Mouse (Mus musculus): ENCODE results near the gene Wdr46. TPM values are rescaled to one million over a fixed set of nuclear protein-coding genes. Genes with fewer than 3 reads are reported as not detected.

Gene Wdr46
- polyA plus RNA-seq, 1 experiment, result 20.5 TPM

DNA sequence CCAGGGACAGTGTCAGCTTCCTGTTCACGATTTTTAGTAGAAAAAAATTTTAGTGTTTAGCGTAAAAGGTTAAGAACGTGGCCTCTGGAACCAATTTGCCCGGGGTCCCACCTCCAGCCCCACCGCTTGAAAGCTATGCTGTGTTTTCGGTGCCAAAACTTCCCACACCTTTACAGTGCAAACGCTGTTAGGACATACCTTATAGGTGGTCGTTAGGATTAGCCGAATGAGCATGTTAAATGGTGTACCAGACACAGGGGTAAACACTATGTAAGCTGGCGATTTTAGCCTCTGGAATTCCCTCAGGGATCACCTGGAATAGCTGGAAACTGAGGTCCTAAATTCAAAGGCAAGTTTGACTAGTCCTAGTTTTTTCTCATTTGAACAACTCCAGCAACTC, 15.9 kb downstream of the Wdr46 start:
- peak overlapping the region; percentile 73 for H3K4me3 ChIP-seq (ENCODE audit: insufficient read depth, low read length)
- TF ChIP-seq CTCF (IDR thresholded peaks at IDR 0.05; ENCODE audit: borderline replicate concordance, insufficient read depth, low read length) (no peak), POLR2A (IDR thresholded peaks at IDR 0.05; ENCODE audit: low read depth, low read length) (no peak)
- no peak overlapping the region for H3K27ac ChIP-seq (ENCODE audit: insufficient read depth, low read length)
- H3K4me1 ChIP-seq (ENCODE audit: control insufficient read depth, insufficient read depth, low read length), result peaks cover 8% of the 10 kb centered on the region

DNA sequence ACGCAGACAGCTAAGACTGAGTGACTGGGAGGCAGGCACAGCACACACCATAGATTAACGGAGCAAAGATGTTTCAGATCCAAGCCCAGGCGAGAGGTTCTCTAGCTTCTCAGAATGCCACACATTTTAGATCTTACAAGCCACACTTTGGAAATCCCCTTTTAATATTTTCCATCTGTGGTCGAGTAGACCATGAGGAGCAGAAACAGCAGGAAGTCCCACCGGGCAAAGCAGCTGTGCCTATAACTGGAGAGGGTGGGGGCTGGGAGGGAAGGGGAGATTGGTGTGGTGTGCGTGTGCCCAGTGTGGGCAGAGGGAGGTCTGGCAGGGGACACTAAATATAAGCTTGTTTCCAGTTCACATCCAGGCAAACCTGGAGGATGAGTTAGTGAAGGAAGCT, 17.0 kb downstream of the Wdr46 start:
- H3K27ac ChIP-seq (ENCODE audit: insufficient read depth, low read length), result no peak overlapping the region
- no peak overlapping the region for H3K4me3 ChIP-seq (ENCODE audit: insufficient read depth, low read length)
- peaks cover 8% of the 10 kb centered on the region; the same call in 1 of the 2 replicates for H3K4me1 ChIP-seq (ENCODE audit: control insufficient read depth, insufficient read depth, low read length)
- TF ChIP-seq CTCF (IDR thresholded peaks at IDR 0.05; ENCODE audit: borderline replicate concordance, insufficient read depth, low read length) (no peak), POLR2A (IDR thresholded peaks at IDR 0.05; ENCODE audit: low read depth, low read length) (no peak)

DNA sequence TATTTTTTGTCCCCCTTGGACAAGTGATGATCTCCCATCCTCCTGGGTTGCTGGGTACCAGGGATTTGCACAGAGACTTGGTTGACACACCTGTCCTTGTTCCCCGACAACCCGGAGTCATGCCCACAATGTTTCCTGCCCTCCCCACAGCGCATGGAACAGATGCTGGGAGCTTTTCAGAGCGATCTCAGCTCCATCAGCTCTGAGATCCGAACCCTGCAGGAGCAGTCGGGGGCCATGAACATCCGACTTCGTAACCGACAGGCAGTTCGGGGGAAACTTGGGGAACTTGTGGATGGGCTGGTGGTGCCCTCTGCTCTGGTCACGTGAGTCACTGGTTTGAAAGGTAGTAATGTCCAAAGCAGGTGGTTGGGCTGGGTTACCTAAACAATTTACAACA, 18.0 kb downstream of the Wdr46 start:
- H3K27ac ChIP-seq (ENCODE audit: insufficient read depth, low read length), result no peak overlapping the region
- H3K4me1 ChIP-seq (ENCODE audit: control insufficient read depth, insufficient read depth, low read length), result no peaks in the 10 kb centered on the region
- no peak for TF ChIP-seq POLR2A (IDR thresholded peaks at IDR 0.05; ENCODE audit: low read depth, low read length)
- no peak for TF ChIP-seq CTCF (IDR thresholded peaks at IDR 0.05; ENCODE audit: borderline replicate concordance, insufficient read depth, low read length)
- H3K4me3 ChIP-seq (ENCODE audit: insufficient read depth, low read length), result no peak overlapping the region

DNA sequence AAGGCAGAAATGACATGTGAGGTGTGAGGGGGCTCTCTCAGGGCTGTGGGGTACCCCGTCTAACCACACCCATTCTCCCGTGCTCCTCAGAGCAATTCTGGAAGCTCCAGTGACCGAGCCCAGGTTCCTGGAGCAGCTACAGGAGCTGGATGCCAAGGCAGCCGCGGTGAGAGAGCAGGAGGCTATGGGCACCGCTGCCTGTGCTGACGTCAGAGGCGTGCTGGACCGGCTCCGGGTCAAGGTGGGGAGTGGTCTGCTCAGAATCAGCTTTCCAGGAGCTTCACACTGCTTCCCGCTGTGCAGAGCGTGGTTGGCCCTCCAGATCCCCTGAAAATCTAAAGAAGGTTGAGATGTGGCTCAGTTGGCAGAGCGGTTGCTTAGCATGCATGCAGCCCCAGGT, 18.7 kb downstream of the Wdr46 start:
- no peak overlapping the region for H3K4me3 ChIP-seq (ENCODE audit: insufficient read depth, low read length)
- no peaks in the 10 kb centered on the region for H3K4me1 ChIP-seq (ENCODE audit: control insufficient read depth, insufficient read depth, low read length)
- TF ChIP-seq CTCF (IDR thresholded peaks at IDR 0.05; ENCODE audit: borderline replicate concordance, insufficient read depth, low read length) (no peak), POLR2A (IDR thresholded peaks at IDR 0.05; ENCODE audit: low read depth, low read length) (no peak)
- no peak overlapping the region for H3K27ac ChIP-seq (ENCODE audit: insufficient read depth, low read length)

DNA sequence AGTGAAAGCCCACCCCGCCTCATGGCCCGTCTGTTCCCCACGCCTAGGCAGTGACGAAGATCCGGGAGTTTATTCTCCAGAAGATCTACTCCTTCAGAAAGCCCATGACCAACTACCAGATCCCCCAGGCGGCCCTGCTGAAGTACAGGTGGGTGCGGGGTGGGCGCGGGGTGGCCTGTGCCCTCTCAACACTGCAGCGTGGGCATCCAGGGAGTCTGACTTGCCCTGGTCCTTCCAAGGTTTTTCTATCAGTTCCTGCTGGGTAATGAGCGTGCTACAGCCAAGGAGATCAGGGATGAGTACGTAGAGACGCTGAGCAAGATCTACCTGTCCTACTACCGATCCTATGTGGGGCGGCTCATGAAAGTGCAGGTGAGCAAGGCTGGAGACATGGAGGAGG, 19.5 kb downstream of the Wdr46 start:
- Histone ChIP-seq H3K4me1 (ENCODE audit: control insufficient read depth, insufficient read depth, low read length) (no peaks in the 10 kb centered on the region), H3K27ac (ENCODE audit: insufficient read depth, low read length) (no peak overlapping the region), H3K4me3 (ENCODE audit: insufficient read depth, low read length) (no peak overlapping the region)
- TF ChIP-seq CTCF (IDR thresholded peaks at IDR 0.05; ENCODE audit: borderline replicate concordance, insufficient read depth, low read length) (no peak), POLR2A (IDR thresholded peaks at IDR 0.05; ENCODE audit: low read depth, low read length) (no peak)

DNA sequence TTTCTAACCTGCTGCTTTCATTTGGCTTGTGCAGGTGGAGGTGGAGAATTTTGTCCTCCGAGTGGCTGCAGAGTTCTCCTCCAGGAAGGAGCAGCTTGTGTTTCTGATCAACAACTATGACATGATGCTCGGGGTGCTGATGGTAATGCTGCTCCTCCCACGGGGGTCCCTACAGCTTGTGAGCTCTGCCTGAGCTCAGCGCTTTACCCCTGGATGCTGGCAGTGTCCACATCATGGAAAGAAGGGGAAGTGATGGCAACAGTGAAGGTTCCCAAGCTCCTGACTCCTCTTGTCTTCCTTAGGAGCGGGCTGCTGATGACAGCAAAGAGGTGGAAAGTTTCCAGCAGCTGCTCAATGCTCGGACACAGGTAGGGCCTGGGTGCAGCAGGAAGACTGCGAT, 22.4 kb downstream of the Wdr46 start:
- no peak for TF ChIP-seq CTCF (IDR thresholded peaks at IDR 0.05; ENCODE audit: borderline replicate concordance, insufficient read depth, low read length)
- TF ChIP-seq POLR2A (IDR thresholded peaks at IDR 0.05; ENCODE audit: low read depth, low read length), result no peak

DNA sequence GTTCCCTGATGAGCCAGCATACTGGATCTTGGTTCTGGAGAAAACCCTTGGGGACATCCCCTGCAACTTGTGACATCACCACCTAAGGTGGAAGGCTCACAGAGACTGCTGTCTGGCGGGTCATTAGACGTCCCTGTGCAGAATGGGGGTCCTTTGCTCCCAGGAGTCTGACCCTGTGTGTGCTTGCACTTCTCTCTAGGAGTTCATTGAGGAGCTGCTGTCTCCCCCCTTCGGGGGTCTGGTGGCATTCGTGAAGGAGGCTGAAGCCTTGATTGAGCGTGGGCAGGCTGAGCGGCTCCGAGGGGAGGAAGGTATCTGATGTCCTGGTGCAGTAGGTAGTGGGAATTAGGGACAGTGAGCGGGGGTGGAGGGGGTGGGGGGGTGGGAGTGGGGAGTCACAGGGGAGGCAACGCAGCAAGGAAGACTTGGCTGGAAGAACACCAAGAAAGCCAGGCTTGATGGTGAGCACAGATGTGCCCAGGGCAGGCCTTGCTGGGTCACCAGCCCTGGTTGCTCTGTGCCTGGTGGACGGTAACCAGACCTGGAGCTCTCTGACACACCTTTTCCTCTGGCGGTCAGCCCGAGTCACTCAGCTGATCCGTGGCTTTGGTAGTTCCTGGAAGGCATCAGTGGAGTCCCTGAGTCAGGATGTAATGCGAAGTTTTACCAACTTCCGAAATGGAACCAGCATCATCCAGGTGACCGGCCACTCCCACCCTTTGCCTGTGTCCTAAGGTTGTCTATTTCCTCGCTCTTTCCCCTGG, 24.8 kb downstream of the Wdr46 start:
- Histone ChIP-seq H3K4me3 (ENCODE audit: insufficient read depth, low read length) (no peak overlapping the region), H3K4me1 (ENCODE audit: control insufficient read depth, insufficient read depth, low read length) (no peaks in the 10 kb centered on the region), H3K27ac (ENCODE audit: insufficient read depth, low read length) (no peak overlapping the region)
- TF ChIP-seq CTCF (IDR thresholded peaks at IDR 0.05; ENCODE audit: borderline replicate concordance, insufficient read depth, low read length) (no peak), POLR2A (IDR thresholded peaks at IDR 0.05; ENCODE audit: low read depth, low read length) (no peak)

More for the DNA sequence above, 22.4 kb downstream of the Wdr46 start:
- no peak overlapping the region for H3K27ac ChIP-seq (ENCODE audit: insufficient read depth, low read length)
- H3K4me3 ChIP-seq (ENCODE audit: insufficient read depth, low read length), result no peak overlapping the region
- no peaks in the 10 kb centered on the region for H3K4me1 ChIP-seq (ENCODE audit: control insufficient read depth, insufficient read depth, low read length)

DNA sequence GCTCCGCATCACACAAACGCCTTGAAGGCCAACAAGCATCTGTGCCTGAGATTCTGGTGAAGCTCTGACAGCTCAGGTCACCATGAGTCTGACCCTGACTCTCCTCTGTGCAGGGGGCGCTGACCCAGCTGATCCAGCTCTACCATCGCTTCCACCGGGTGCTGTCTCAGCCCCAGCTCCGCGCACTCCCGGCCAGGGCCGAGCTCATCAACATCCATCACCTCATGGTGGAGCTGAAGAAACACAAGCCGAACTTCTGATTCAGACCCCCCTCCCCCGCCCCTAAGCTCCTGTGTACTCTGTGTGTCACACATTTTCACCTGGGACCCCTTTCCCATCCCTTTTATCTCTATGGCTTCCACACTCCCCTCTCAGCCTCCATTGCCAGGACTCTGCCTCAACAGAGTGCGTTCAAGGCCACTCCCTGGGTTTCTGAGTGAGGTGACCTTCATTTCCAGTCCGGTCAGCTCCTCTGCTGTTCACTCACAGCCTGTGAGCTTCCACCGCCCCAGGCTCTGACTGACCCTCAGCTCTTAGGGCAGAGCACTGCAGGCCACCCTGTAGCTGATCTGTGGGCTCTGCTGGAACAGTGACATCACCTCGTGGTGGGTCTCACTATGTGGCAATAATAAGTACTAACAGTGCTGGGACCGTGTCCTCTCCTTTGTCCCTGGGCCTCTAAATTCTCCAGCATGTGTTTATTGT, 25.5 kb downstream of the Wdr46 start:
- TF ChIP-seq POLR2A (IDR thresholded peaks at IDR 0.05; ENCODE audit: low read depth, low read length) (no peak), CTCF (IDR thresholded peaks at IDR 0.05; ENCODE audit: borderline replicate concordance, insufficient read depth, low read length) (no peak)
- Histone ChIP-seq H3K4me3 (ENCODE audit: insufficient read depth, low read length) (no peak overlapping the region), H3K27ac (ENCODE audit: insufficient read depth, low read length) (no peak overlapping the region), H3K4me1 (ENCODE audit: control insufficient read depth, insufficient read depth, low read length) (no peaks in the 10 kb centered on the region)

DNA sequence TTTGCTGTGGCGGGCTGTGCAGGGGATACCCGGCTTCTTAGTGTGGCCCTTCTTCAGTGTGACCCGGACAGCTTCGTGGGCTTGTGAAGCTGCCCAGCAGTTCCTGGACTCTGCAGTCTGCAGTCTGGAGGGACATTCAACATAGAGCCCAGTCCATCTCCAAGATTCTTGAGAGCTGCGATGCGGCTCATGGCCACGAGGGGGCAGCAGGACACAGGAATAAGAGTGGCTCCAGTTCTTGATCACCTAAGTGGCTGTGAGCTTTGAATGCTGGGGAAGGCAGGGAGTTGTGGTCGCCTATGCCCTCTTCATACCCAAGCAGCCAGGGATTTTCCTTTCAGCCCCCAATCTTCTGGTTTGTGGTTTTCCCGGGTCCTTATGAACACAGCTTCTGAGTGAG, 28.0 kb downstream of the Wdr46 start:
- TF ChIP-seq POLR2A (IDR thresholded peaks at IDR 0.05; ENCODE audit: low read depth, low read length) (no peak), CTCF (IDR thresholded peaks at IDR 0.05; ENCODE audit: borderline replicate concordance, insufficient read depth, low read length) (peak; percentile 85)
- Histone ChIP-seq H3K4me1 (ENCODE audit: control insufficient read depth, insufficient read depth, low read length) (no peaks in the 10 kb centered on the region), H3K27ac (ENCODE audit: insufficient read depth, low read length) (no peak overlapping the region), H3K4me3 (ENCODE audit: insufficient read depth, low read length) (no peak overlapping the region)

DNA sequence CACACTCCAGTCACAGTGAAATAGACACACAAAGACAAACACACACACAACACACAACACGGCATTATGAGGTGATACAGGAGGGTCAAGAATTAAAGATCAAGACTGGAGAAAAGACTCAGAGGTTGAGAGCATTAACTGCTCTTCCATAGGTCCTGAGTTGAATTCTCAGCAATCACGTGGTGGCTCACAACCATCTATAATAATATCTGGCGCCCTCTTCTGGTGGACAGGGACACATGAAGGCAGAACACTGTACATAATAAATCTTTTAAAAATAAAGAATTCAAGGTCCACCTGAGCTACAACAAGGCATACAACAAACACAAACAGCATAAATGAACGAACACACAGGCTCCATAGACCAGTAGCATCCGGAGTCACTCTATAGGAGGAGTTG, 28.5 kb downstream of the Wdr46 start:
- Histone ChIP-seq H3K27ac (ENCODE audit: insufficient read depth, low read length) (no peak overlapping the region), H3K4me1 (ENCODE audit: control insufficient read depth, insufficient read depth, low read length) (no peaks in the 10 kb centered on the region), H3K4me3 (ENCODE audit: insufficient read depth, low read length) (no peak overlapping the region)
- TF ChIP-seq POLR2A (IDR thresholded peaks at IDR 0.05; ENCODE audit: low read depth, low read length) (no peak; the same call in 1 of the 2 replicates), CTCF (IDR thresholded peaks at IDR 0.05; ENCODE audit: borderline replicate concordance, insufficient read depth, low read length) (no peak)

Measured in embryonic fibroblast, embryonic 13.5 days (primary cell).